Mouse (Mus musculus): ENCODE measurements at regions not wholly inside any gene's neighbourhood (a gene's known extent, or its start where the extent isn't known, plus 50 kb on each side); places are given as distances from the start of the nearest gene placed in this dataset.

GRCm38 (mm10) chrX:158920217-158920616 is 289.9 kb upstream of the Rps6ka3 start:
- DNase-seq (ENCODE audit: low spot score), result no peak

- DNase-seq (ENCODE audit: low spot score), result no peak
Observed at GRCm38 (mm10) chrX:158921424-158921823, 288.7 kb upstream of the Rps6ka3 start.

GRCm38 (mm10) chrX:158921838-158922450 is 288.2 kb upstream of the Rps6ka3 start:
- peak; percentile 81 for DNase-seq (ENCODE audit: low spot score)

GRCm38 (mm10) chrX:158923081-158923561 is 287.0 kb upstream of the Rps6ka3 start:
- DNase-seq (ENCODE audit: low spot score), result peak; percentile 51

GRCm38 (mm10) chrX:158923657-158924489 is 286.2 kb upstream of the Rps6ka3 start:
- peak; percentile 12 for DNase-seq (ENCODE audit: low spot score)

- DNase-seq (ENCODE audit: low spot score), result peak; percentile 66
Observed at GRCm38 (mm10) chrX:158924490-158925398, 285.4 kb upstream of the Rps6ka3 start.

- no peak for DNase-seq (ENCODE audit: low spot score)
Observed at GRCm38 (mm10) chrX:158931864-158932263, 278.2 kb upstream of the Rps6ka3 start.

GRCm38 (mm10) chrX:158947191-158947590 is 262.9 kb upstream of the Rps6ka3 start:
- no peak for DNase-seq (ENCODE audit: low spot score)

- peak; percentile 19 for DNase-seq (ENCODE audit: low spot score)
Observed at GRCm38 (mm10) chrX:158971726-158972125, 238.4 kb upstream of the Rps6ka3 start.

GRCm38 (mm10) chrX:158976648-158977047 is 233.5 kb upstream of the Rps6ka3 start:
- no peak for DNase-seq (ENCODE audit: low spot score)

GRCm38 (mm10) chrX:158984721-158985120 is 225.4 kb upstream of the Rps6ka3 start:
- no peak for DNase-seq (ENCODE audit: low spot score)

- no peak for DNase-seq (ENCODE audit: low spot score)
Observed at GRCm38 (mm10) chrX:158987676-158988075, 222.4 kb upstream of the Rps6ka3 start.

GRCm38 (mm10) chrX:159018955-159019354 is 191.2 kb upstream of the Rps6ka3 start:
- no peak for DNase-seq (ENCODE audit: low spot score)

GRCm38 (mm10) chrX:159026311-159026710 is 183.8 kb upstream of the Rps6ka3 start:
- no peak for DNase-seq (ENCODE audit: low spot score)

- no peak for DNase-seq (ENCODE audit: low spot score)
Observed at GRCm38 (mm10) chrX:159031927-159032326, 178.2 kb upstream of the Rps6ka3 start.

- peak; percentile 60 for DNase-seq (ENCODE audit: low spot score)
Observed at GRCm38 (mm10) chrX:159043432-159043831, 166.7 kb upstream of the Rps6ka3 start.

- DNase-seq (ENCODE audit: low spot score), result peak; percentile 62
Observed at GRCm38 (mm10) chrX:159047876-159048275, 162.2 kb upstream of the Rps6ka3 start.

GRCm38 (mm10) chrX:159055689-159056461 is 154.2 kb upstream of the Rps6ka3 start:
- DNase-seq (ENCODE audit: low spot score), result no peak

- no peak for DNase-seq (ENCODE audit: low spot score)
Observed at GRCm38 (mm10) chrX:159056462-159056805, 153.7 kb upstream of the Rps6ka3 start.

GRCm38 (mm10) chrX:159058931-159059330 is 151.2 kb upstream of the Rps6ka3 start:
- no peak for DNase-seq (ENCODE audit: low spot score)

- no peak for DNase-seq (ENCODE audit: low spot score)
Observed at GRCm38 (mm10) chrX:159061322-159061721, 148.8 kb upstream of the Rps6ka3 start.

GRCm38 (mm10) chrX:159066212-159066611 is 143.9 kb upstream of the Rps6ka3 start:
- DNase-seq (ENCODE audit: low spot score), result no peak

All from embryo, embryonic 10.5 days (tissue).